Comparison of ENCODE assay signal across 10 mouse cellular contexts in genomic region chr11:87754603-87755002, GRCm38 (mm10). TPM values are rescaled to one million over a fixed set of nuclear protein-coding genes. Genes with fewer than 3 reads are reported as not detected.
DNase-seq lines count a peak whose midpoint lies in the region; ATAC-seq lines count a peak whose summit lies in the region.
"Had no signal": no experiment of that assay in that cellular context is flagged by ENCODE, and none has a peak within 500 bp of the region (broad histone marks: within the 10 kb centered on the region; RNA-seq: fewer than 3 reads in every experiment).

No protein-coding gene starts in this region.

- peaks cover 77% of the 10 kb centered on the region for H3K4me1 ChIP-seq in liver, embryonic 12.5 days
- H3K4me1 ChIP-seq: embryonic facial prominence, embryonic 13.5 days had no signal

- ATAC-seq in CD4-positive, CD25-positive, alpha-beta regulatory T cell, adult 4 months, result peak; percentile 30
- ATAC-seq in liver, embryonic 12.5 days, result no peak
- ATAC-seq: midbrain, embryonic 13.5 days had no signal

- no peaks in the 10 kb centered on the region for H3K9me3 ChIP-seq in liver, embryonic 12.5 days (replicated peaks)
- H3K9me3 ChIP-seq: embryonic facial prominence, embryonic 13.5 days; midbrain, embryonic 13.5 days had no signal

- no peaks in the 10 kb centered on the region for H3K27me3 ChIP-seq in liver, embryonic 12.5 days (replicated peaks)
- H3K27me3 ChIP-seq: midbrain, embryonic 13.5 days had no signal

- DNase-seq in A20 (ENCODE audit: low read depth, low spot score), result peak; percentile 96
- DNase-seq in skeletal muscle tissue, adult 2 months (ENCODE audit: low read depth, low spot score), result peak; percentile 51
- no peak for DNase-seq in left cerebral cortex, adult 18-20 months (ENCODE audit: low spot score in 2 of 2)
- no peak for DNase-seq in embryo, embryonic 11 days
- no peak for DNase-seq in gastrocnemius, adult 8-10 months (ENCODE audit: low spot score in 2 of 2)
- no peak for DNase-seq in left cerebral cortex, adult 8-10 months (ENCODE audit: low spot score in 2 of 2)

- peaks cover 25% of the 10 kb centered on the region for H3K36me3 ChIP-seq in liver, embryonic 12.5 days
- H3K36me3 ChIP-seq: embryonic facial prominence, embryonic 13.5 days; midbrain, embryonic 13.5 days had no signal

- peak overlapping the region; percentile 84 for H3K4me2 ChIP-seq in liver, embryonic 12.5 days
- H3K4me2 ChIP-seq: embryonic facial prominence, embryonic 13.5 days; midbrain, embryonic 13.5 days had no signal

- H3K9ac ChIP-seq in liver, embryonic 12.5 days, result peak overlapping the region; percentile 94
- H3K9ac ChIP-seq: embryonic facial prominence, embryonic 13.5 days; midbrain, embryonic 13.5 days had no signal

- H3K4me3 ChIP-seq in liver, embryonic 12.5 days, result peak overlapping the region; percentile 82
- H3K4me3 ChIP-seq: embryonic facial prominence, embryonic 13.5 days; midbrain, embryonic 13.5 days had no signal

- H3K27ac ChIP-seq in liver, embryonic 12.5 days, result peak overlapping the region; percentile 100
- H3K27ac ChIP-seq: embryonic facial prominence, embryonic 13.5 days; midbrain, embryonic 13.5 days had no signal

- WGBS in liver, embryonic 12.5 days (ENCODE audit: insufficient replicate concordance), result 15% methylated on average over 5 of the region's 5 CpGs

RNA-seq across cellular contexts. Expression of gene Tspoap1, which starts 5.7 kb away (rescaled TPM):
- polyA plus RNA-seq in CD4-positive, CD25-positive, alpha-beta regulatory T cell, adult 4 months (2017; shearing (Covaris generic)), result 1 to 10 TPM; 3.1 to 3.7 TPM
- polyA plus RNA-seq in liver, embryonic 12.5 days (2016; fragmentation: Nextera tagmentation; extraction: Ambion mirVana), result 5.9 and 6.2 TPM in 2 replicates
- 100 to 1,000 TPM; 172 to 177 TPM for total RNA-seq in left cerebral cortex, adult 18-20 months (2021)
- not detected for total RNA-seq in gastrocnemius, adult 8-10 months (2022)
- total RNA-seq in left cerebral cortex, adult 8-10 months (2022), result 100 to 1,000 TPM; 162 to 192 (median 176) TPM

RNA-seq across cellular contexts. Expression of gene Supt4a, which starts 17.3 kb away (rescaled TPM):
- polyA plus RNA-seq in CD4-positive, CD25-positive, alpha-beta regulatory T cell, adult 4 months (2017; shearing (Covaris generic)), result 100 to 1,000 TPM; 346 to 405 TPM
- polyA plus RNA-seq in liver, embryonic 12.5 days (2016; fragmentation: Nextera tagmentation; extraction: Ambion mirVana), result 207 and 209 TPM in 2 replicates
- total RNA-seq in left cerebral cortex, adult 18-20 months (2021), result 10 to 100 TPM; 80.1 to 87.1 TPM
- total RNA-seq in gastrocnemius, adult 8-10 months (2022), result 10 to 100 TPM; 33.6 to 41.0 (median 36.9) TPM
- total RNA-seq in left cerebral cortex, adult 8-10 months (2022), result 10 to 100 TPM; 63.2 to 84.3 (median 76.2) TPM

RNA-seq across cellular contexts. Expression of gene Mpo, which starts 38.8 kb away (rescaled TPM):
- not detected for polyA plus RNA-seq in CD4-positive, CD25-positive, alpha-beta regulatory T cell, adult 4 months (2017; shearing (Covaris generic))
- polyA plus RNA-seq in liver, embryonic 12.5 days (2016; fragmentation: Nextera tagmentation; extraction: Ambion mirVana), result 209 and 217 TPM in 2 replicates
- total RNA-seq in left cerebral cortex, adult 18-20 months (2021), result under 1 TPM in 1 of 2 experiments, not detected in 1; 0.26 TPM
- not detected for total RNA-seq in gastrocnemius, adult 8-10 months (2022)
- total RNA-seq in left cerebral cortex, adult 8-10 months (2022), result under 1 TPM in 1 of 4 experiments, not detected in 3; 0.55 TPM

Comparison
In these comparisons a context has a peak if more than half of its experiments do, and no peak if none do; other contexts are left out.
1. DNase-seq: peak in A20 (single experiment) and skeletal muscle tissue, adult 2 months (single experiment); none in left cerebral cortex, adult 18-20 months (0 of 2), embryo, embryonic 11 days (single experiment), gastrocnemius, adult 8-10 months (0 of 2) and left cerebral cortex, adult 8-10 months (0 of 2).
2. RNA of gene Tspoap1, which starts 5.7 kb away (total RNA-seq): 162 to 192 TPM in left cerebral cortex, adult 8-10 months and 172 to 177 TPM in left cerebral cortex, adult 18-20 months; not detected in gastrocnemius, adult 8-10 months; every median in the first group is over 100 times any median in the second.